Mouse (Mus musculus) adrenal gland, postnatal 10 days (tissue): Measurements from ENCODE around the gene Nup107. TPM values are rescaled to one million over a fixed set of nuclear protein-coding genes. Genes with fewer than 3 reads are reported as not detected.
A peak's percentile ranks its signal among the peaks of the same experiment; 100 is the strongest.
"Not testable (repeated sequence)": the region's sequence is repeated elsewhere in the genome, so short reads cannot be mapped to it uniquely, and the experiment has no call there.

Experiments
- DNase-seq: peaks from one replicate; pipeline ENCODE4 v3.0.0; 2021; ENCODE audit warnings: mixed read lengths
- total RNA-seq, 2 experiments: library from RNA; stranded (reverse); gene quantifications; 2 replicates each; pipeline ENCODE4 v1.2.3; 2021

Gene Nup107
- total RNA-seq, 2 experiments from 2014 or later: 14.4 to 16.8 TPM

DNA sequence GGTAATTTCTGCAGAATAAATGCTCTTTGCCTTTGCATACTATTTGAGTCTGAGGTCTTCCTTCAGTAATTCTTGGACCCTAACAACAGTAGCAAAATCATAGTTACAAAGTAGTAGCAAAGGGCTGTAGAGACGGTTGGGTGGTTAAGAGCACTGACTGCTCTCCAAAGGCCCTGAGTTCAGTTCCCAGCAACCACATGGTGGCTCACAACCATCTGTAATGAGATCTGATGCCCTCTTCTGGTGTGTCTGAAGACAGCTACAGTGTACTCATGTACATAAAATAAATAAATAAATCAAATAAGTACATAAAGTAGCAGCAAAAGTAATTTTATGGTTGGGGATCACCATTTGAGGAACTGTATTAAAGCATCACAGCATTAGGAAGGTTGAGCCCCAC lies 76.9 kb downstream of the Nup107 start:
- not testable (repeated sequence) for DNase-seq

DNA sequence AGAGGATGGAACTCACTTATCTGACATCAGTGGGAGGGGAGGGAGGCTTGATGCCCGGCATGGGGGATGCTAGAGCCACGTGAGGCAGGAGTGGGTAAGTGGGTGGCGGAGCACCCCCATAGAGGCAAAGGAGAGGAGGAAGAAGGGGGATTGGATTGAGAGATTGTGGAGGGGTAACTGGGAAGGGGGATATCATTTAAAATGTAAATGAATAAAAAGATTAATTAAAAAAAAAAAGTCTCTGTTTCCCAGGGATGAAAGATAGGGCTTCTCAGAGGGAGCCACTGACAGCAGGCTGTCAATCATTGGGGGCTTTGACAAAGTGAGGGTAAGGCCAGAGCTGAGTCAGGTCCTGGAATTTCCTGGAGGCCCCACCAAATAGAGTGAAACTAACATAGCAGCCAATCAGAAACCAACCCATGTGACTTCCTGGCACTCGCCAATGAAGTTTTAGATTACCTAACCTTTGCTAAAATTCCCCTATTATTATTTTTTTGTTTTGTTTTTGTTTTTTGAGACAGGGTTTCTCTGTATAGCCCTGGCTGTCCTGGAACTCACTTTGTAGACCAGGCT lies 77.5 kb downstream of the Nup107 start:
- no peak for DNase-seq

DNA sequence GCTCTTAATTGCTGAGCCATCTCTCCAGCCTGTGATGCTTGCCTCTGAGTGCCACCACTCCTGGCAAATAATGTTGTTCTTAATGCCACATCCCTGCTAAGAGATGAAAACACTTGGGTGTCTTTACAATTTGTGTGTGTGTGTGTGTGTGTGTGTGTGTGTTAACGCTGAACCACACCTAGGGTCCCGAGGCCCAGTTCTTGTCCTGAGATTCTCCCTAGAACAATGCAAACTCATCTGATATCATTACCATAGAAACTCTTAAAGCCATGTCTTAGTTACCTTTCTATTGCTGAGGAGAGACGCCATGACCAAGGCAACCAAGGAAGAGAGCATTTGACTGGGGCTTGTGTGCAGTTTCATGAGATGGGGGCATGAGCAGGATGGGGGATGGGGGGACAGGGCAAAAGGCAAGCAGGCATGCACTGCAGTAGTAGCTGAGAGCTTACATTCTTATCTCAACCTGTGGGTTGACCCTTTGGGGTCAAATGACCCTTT lies 78.4 kb downstream of the Nup107 start:
- no peak for DNase-seq

DNA sequence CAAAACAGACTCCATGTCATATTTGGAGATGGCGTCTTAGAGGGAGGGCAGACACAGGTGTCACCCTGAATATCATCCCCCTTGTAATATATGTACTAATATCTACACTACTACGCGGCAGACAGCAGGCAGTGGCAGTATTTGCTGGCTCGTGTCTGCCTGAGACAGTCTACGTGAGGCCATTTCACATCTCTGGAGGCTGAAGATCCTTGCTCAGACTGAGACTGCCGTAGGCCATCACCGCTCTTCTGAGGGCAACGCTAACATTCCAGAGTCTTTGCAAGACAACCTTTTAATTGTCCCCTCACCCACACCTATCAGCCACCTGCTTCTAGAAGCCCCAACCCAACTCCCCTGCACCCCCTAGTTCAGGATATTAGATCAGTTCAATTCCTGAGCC lies 79.0 kb downstream of the Nup107 start:
- no peak for DNase-seq

- DNase-seq: no peak
These were observed 79.6 kb downstream of the Nup107 start for GRCm38 (mm10) chr10:117712871-117713270.

DNA sequence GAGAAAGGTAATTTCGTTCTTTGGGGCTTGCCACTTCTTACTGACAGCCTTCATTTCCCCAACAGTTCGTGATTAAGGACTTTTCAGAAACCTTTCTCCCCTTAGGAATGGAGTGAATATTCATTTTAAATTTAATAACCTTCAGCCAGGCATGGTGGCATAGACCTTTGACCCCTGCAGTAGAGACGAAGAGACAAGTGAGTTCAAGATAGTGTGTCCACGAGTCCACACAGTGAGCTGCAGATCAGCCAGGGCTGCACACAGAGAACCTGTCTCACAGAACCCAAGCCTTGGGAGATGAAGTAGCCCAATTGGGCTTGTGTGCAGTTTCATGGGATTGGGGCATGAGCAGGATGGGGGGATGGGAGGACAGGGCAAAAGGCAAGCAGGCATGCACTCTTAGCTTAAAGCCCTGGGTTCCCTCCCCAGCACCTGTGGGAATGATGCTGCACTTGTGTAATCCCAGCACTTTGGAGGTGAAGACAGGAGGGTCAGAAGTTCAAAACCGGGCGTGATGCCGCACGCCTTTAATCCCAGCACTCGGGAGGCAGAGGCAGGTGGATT lies 80.2 kb downstream of the Nup107 start:
- DNase-seq: no peak

GRCm38 (mm10) chr10:117711408-117711807 lies 81.1 kb downstream of the Nup107 start:
- DNase-seq: no peak

- DNase-seq: peak; percentile 99
These were observed 81.8 kb downstream of the Nup107 start, which contains the start of gene Mdm2 for GRCm38 (mm10) chr10:117710604-117711141. Gene Mdm2, minus strand, starts transcription at chr10:117710758.

GRCm38 (mm10) chr10:117709930-117710603 lies 82.4 kb downstream of the Nup107 start:
- DNase-seq: peak; percentile 87

- DNase-seq: no peak
These were observed 83.1 kb downstream of the Nup107 start for GRCm38 (mm10) chr10:117709326-117709830.

DNA sequence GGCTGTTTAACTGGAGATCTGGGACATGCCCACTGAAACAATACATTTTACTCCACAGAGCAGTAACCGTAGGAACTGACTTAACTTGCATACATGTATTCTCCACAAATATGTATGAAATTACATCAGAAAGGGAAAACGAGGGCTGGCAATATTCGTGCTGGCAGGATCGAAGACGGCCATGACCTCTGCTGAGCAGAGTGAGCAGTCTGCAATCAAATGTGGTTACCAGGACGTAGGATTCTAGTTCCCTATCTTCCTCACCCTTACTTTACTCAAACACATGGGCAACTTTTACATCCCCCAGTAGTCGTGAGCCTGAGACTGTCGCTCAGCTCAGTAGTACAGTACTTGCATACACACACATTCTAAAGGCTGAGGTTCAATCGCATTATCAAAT lies 83.6 kb downstream of the Nup107 start:
- no peak for DNase-seq

DNA sequence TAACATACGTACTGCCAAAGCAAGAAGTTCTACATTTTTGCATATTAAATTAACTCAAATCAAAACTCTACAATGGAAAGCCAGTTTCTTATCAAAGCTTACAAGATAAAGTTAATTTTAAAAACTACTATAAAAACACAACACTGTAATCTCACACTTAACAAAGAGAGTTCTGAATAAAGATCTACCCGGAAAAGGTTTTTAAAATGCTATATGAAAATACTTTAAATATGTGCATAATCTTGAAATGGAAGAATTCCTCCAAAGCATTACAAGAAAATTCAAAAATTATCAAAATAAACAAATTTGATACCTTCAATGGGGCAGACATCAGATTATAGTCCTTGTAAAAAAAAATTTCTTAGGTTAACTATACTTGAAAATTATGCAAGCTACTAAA lies 84.1 kb downstream of the Nup107 start:
- DNase-seq: no peak

GRCm38 (mm10) chr10:117707114-117707838 lies 85.2 kb downstream of the Nup107 start:
- no peak for DNase-seq

GRCm38 (mm10) chr10:117706440-117706839 lies 86.1 kb downstream of the Nup107 start:
- no peak for DNase-seq

DNA sequence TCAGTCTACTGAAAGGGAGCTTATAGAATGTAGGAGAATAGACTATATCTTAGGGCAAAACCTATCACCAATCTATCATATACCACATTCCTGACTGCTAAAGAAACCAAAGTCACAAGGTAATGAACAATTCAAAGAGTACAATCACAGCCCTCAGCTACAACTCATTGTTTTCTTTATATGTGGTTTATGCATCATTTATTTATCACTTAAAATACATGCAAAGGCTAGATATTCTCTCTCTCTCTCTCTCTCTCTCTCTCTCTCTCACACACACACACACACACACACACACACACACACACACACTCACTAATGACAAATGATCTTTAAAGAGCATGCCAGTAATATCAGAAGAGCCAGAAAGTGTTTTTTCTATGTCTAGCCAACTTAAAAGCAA lies 86.7 kb downstream of the Nup107 start:
- DNase-seq: no peak

DNA sequence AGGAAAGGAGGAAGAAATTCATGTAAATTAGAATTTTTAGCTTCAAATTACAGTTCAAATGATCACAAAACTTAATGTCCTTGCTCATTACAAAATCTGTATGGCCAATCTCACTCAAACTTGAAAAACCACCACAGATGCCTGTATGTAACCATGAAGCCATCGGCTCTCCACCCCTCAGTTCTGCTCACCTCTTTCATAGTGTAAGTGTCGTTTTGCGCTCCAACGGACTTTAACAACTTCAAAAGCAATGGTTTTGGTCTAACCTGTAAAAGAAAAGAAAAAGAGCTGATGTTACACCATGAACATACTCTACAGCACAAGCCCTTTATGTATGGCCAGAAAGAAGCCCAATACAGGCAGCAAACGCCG lies 87.6 kb downstream of the Nup107 start:
- DNase-seq: no peak

- not testable (repeated sequence) for DNase-seq
These were observed 88.1 kb downstream of the Nup107 start for GRCm38 (mm10) chr10:117704314-117704963.

DNA sequence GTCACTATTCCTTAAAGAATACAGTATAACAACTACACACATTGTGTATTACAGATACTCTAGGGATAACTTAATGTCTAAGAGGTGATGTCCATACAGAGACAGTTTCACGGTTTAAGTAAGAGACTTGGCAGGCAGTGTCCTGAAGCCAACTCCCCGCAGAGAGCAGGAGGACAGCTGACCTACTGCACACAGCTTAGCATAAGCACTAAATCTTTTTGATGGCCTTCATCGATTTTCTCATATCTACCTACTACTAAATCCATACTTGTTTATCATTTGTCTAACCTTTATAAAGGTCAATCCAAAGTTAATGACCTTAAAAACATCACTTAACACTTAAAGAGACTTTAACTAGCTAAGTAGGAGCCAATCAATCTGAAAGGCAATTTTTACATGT lies 89.0 kb downstream of the Nup107 start:
- DNase-seq: no peak

DNA sequence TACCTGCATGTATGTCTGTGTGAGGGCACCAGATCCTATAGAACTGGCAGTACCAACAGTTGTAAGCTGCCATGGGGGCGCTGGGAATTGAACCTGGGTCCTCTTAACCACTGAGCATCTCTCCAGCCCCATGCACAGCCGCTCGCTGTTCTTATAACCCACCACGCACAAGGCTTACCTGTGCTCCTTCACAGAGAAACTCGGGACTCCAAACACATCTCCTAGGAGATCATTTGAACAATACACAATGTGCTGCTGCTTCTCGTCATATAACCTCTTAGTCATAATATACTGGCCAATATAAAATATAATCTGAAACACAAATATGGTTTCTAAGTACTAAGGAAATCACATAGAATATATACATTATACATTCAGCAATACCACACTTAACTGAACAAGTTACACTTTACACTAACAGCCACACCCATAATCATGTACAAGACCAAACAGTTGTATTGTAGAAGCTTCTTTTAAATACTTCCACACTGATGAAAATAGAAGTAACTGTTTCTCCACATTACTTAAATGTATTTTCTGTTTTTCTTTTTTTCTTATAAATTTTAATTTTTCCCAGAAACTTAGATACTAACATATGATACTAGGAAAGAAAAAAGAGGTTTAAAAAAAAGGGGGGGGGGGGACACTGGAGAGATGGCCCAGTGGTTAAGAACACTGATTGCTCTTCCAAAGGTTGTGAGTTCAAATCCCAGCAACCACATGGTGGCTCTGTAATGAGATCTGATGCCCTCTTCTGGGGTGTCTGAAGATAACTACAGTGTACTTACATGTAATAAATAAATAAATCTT lies 90.3 kb downstream of the Nup107 start:
- no peak for DNase-seq

GRCm38 (mm10) chr10:117701034-117701829 lies 91.3 kb downstream of the Nup107 start:
- no peak for DNase-seq
